ENCODE assay signal across 24 mouse cellular contexts in the genomic region with DNA sequence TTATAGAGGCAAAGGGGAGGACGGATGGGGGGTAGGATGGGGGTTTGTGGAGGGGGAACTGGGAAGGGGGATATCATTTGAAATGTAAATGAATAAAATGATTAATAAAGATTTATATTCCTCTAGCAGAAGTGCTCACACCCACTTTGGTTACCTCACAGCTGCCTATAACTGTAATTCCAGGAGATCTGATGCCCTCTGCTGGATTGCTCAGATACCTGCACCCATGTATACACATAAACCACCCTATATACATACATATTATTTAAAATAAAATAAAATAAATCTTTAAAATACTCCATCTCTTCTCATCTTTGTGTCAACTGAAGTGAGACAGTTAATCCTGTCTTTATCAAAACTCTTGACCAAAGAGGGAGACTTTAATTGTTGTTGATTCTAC.
DNase-seq lines count a peak whose midpoint lies in the region; ATAC-seq and TF ChIP-seq lines count a peak whose summit lies in the region.
"Had no signal": no experiment of that assay in that cellular context is flagged by ENCODE, and none has a peak within 500 bp of the region (broad histone marks: within the 10 kb centered on the region; RNA-seq: fewer than 3 reads in every experiment).

No protein-coding gene starts in this region.

- H3K27me3 ChIP-seq in liver, postnatal 0 days (ENCODE audit: insufficient read depth, low read length), result no peaks in the 10 kb centered on the region
- H3K27me3 ChIP-seq in liver, embryonic 12.5 days (replicated peaks), result no peaks in the 10 kb centered on the region
- no peaks in the 10 kb centered on the region for H3K27me3 ChIP-seq in forebrain, embryonic 10.5 days (ENCODE audit: poor library complexity, severe bottlenecking)
- H3K27me3 ChIP-seq: embryonic facial prominence, embryonic 12.5 days; limb, embryonic 12.5 days; liver, embryonic 15.5 days; neural tube, embryonic 13.5 days had no signal

- no peak overlapping the region for H3K4me2 ChIP-seq in liver, postnatal 0 days (ENCODE audit: low read depth, low read length)
- H3K4me2 ChIP-seq in liver, embryonic 12.5 days, result no peak overlapping the region
- H3K4me2 ChIP-seq: embryonic facial prominence, embryonic 12.5 days; limb, embryonic 12.5 days; liver, embryonic 15.5 days; neural tube, embryonic 13.5 days had no signal

- TF ChIP-seq CTCF in liver, postnatal 0 days (IDR thresholded peaks at IDR 0.05; ENCODE audit: low read depth), result peak; percentile 21; the same call in 1 of the 2 replicates

- no peaks in the 10 kb centered on the region for H3K4me1 ChIP-seq in liver, postnatal 0 days (ENCODE audit: insufficient read depth)
- no peaks in the 10 kb centered on the region for H3K4me1 ChIP-seq in liver, embryonic 12.5 days
- no peaks in the 10 kb centered on the region for H3K4me1 ChIP-seq in forebrain, embryonic 10.5 days
- H3K4me1 ChIP-seq: embryonic facial prominence, embryonic 12.5 days; limb, embryonic 12.5 days; liver, embryonic 15.5 days; neural tube, embryonic 13.5 days had no signal

- H3K36me3 ChIP-seq in liver, postnatal 0 days (replicated peaks; ENCODE audit: insufficient read depth, low read length), result no peaks in the 10 kb centered on the region
- no peaks in the 10 kb centered on the region for H3K36me3 ChIP-seq in liver, embryonic 12.5 days
- H3K36me3 ChIP-seq in forebrain, embryonic 10.5 days (replicated peaks), result no peaks in the 10 kb centered on the region
- H3K36me3 ChIP-seq: embryonic facial prominence, embryonic 12.5 days; limb, embryonic 12.5 days; liver, embryonic 15.5 days; neural tube, embryonic 13.5 days had no signal

- no peak for ATAC-seq in liver, postnatal 0 days
- no peak for ATAC-seq in liver, embryonic 12.5 days
- no peak for ATAC-seq in megakaryocyte-erythroid progenitor cell, adult 5-6 weeks (replicated peaks; ENCODE audit: low FRiP score, low TSS enrichment, poor library complexity, severe bottlenecking)
- ATAC-seq: forebrain, embryonic 14.5 days; hindbrain, embryonic 16.5 days had no signal

- no peak overlapping the region for H3K4me3 ChIP-seq in liver, postnatal 0 days (ENCODE audit: low read depth, low read length)
- no peak overlapping the region for H3K4me3 ChIP-seq in liver, embryonic 12.5 days
- H3K4me3 ChIP-seq in forebrain, embryonic 10.5 days, result no peak overlapping the region
- H3K4me3 ChIP-seq: embryonic facial prominence, embryonic 12.5 days; erythroblast, embryonic 14.5 days; limb, embryonic 12.5 days; liver, embryonic 15.5 days; neural tube, embryonic 13.5 days had no signal

- 77% methylated on average over 1 of the region's 1 CpGs for WGBS in liver, postnatal 0 days (ENCODE audit: insufficient replicate concordance)
- WGBS in liver, embryonic 12.5 days (ENCODE audit: insufficient replicate concordance), result 69% methylated on average over 1 of the region's 1 CpGs
- 93% methylated on average over 1 of the region's 1 CpGs for WGBS in forebrain, embryonic 10.5 days

- DNase-seq in liver, postnatal 0 days, result no peak
- DNase-seq in ES-CJ7 (ENCODE audit: low read depth, low spot score) (peak; percentile 27), ZHBTc4 (ENCODE audit: low read depth, low spot score) (peak; percentile 36)
- DNase-seq in cerebellum, adult 9-11 months, result no peak
- no peak for DNase-seq in forebrain, embryonic 10.5 days (ENCODE audit: extremely low spot score, low spot score)
- DNase-seq: cerebellum, adult 9-10 months; gastrocnemius, postnatal 14 days; heart, adult 18-20 months; heart, postnatal 4 days; kidney, adult 8-10 months; kidney, postnatal 25 days; lung, postnatal 14 days; midbrain, embryonic 14.5 days; spleen, adult 18-20 months; thymus, adult 18-20 months had no signal

- no peak for TF ChIP-seq EP300 in liver, postnatal 0 days (IDR thresholded peaks at IDR 0.05; ENCODE audit: low read depth)

- no peak overlapping the region for H3K9ac ChIP-seq in liver, postnatal 0 days (replicated peaks)
- H3K9ac ChIP-seq in liver, embryonic 12.5 days, result no peak overlapping the region
- H3K9ac ChIP-seq: embryonic facial prominence, embryonic 12.5 days; limb, embryonic 12.5 days; liver, embryonic 15.5 days; neural tube, embryonic 13.5 days had no signal

- no peak overlapping the region for H3K27ac ChIP-seq in liver, postnatal 0 days (ENCODE audit: low read depth)
- H3K27ac ChIP-seq in liver, embryonic 12.5 days, result no peak overlapping the region
- H3K27ac ChIP-seq in forebrain, embryonic 10.5 days, result no peak overlapping the region
- H3K27ac ChIP-seq: embryonic facial prominence, embryonic 12.5 days; limb, embryonic 12.5 days; liver, embryonic 15.5 days; neural tube, embryonic 13.5 days had no signal

- H3K9me3 ChIP-seq in liver, postnatal 0 days (ENCODE audit: low read length), result no peaks in the 10 kb centered on the region
- H3K9me3 ChIP-seq in liver, embryonic 12.5 days (replicated peaks), result no peaks in the 10 kb centered on the region
- no peaks in the 10 kb centered on the region for H3K9me3 ChIP-seq in forebrain, embryonic 10.5 days
- H3K9me3 ChIP-seq: embryonic facial prominence, embryonic 12.5 days; limb, embryonic 12.5 days; liver, embryonic 15.5 days; neural tube, embryonic 13.5 days had no signal

Comparison
In these comparisons a context has a peak if more than half of its experiments do, and no peak if none do; other contexts are left out.
1. DNase-seq: peak in ES-CJ7 (single experiment) and ZHBTc4 (single experiment); none in liver, postnatal 0 days (single experiment), cerebellum, adult 9-11 months (single experiment) and forebrain, embryonic 10.5 days (single experiment).